Mouse (Mus musculus): ENCODE data around the gene Ccr1.

DNA sequence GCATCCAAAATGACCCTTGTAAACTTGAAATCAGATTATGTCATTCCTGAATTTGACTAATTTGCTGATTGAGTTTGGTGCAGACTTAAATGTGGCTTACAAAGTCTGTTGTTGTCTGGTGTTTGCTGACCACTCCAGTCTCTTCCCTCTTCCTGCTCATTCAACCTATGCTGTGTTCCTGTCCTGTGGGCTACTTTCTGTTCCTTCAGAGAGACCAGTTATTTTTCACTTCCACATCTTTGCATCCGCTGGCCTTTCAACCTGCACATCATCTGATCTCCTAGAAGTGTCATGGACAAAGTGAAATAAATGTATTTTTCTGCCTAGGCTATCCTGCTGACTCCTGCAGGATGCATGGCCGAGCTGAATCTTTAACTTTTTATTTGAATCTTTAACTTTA is 14.9 kb downstream of the Ccr1 start:
- TF ChIP-seq TAL1 (conservative IDR thresholded peaks at IDR 0.05; ENCODE audit: low read depth, low read length) (no peak), CTCF (IDR thresholded peaks at IDR 0.05; ENCODE audit: low read depth, low read length) (no peak), GATA1 (IDR thresholded peaks at IDR 0.05; ENCODE audit: borderline replicate concordance, low read length) (no peak)
